Mouse (Mus musculus): ENCODE results near the gene Psma7. TPM values are rescaled to one million over a fixed set of nuclear protein-coding genes. Genes with fewer than 3 reads are reported as not detected.

Gene Psma7
- polyA plus RNA-seq, 1 experiment from 2014 or later = 618 TPM

GRCm38 (mm10) chr2:180070481-180071453 is 28.5 kb upstream of the Psma7 start, which contains the start of gene Mtg2:
Gene Mtg2, plus strand, starts transcription at chr2:180070588.
- Histone ChIP-seq H3K4me1 (peaks cover 9% of the 10 kb centered on the region), H3K36me3 (peaks cover 10% of the 10 kb centered on the region), H3K27ac (peak within 1 kb of the TSS; percentile 79), H3K4me2 (replicated peaks) (peak within 1 kb of the TSS; percentile 90), H3K9ac (peak within 1 kb of the TSS; percentile 70), H3K4me3 (peak within 1 kb of the TSS; percentile 73), H3K27me3 (no peaks in the 10 kb centered on the region), H3K9me3 (no peaks in the 10 kb centered on the region)
- peak; percentile 88 for ATAC-seq (ENCODE audit: insufficient number of reproducible peaks, insufficient read depth, low FRiP score, low TSS enrichment)
- 5% methylated on average over 58 of the region's 58 CpGs for WGBS

DNA sequence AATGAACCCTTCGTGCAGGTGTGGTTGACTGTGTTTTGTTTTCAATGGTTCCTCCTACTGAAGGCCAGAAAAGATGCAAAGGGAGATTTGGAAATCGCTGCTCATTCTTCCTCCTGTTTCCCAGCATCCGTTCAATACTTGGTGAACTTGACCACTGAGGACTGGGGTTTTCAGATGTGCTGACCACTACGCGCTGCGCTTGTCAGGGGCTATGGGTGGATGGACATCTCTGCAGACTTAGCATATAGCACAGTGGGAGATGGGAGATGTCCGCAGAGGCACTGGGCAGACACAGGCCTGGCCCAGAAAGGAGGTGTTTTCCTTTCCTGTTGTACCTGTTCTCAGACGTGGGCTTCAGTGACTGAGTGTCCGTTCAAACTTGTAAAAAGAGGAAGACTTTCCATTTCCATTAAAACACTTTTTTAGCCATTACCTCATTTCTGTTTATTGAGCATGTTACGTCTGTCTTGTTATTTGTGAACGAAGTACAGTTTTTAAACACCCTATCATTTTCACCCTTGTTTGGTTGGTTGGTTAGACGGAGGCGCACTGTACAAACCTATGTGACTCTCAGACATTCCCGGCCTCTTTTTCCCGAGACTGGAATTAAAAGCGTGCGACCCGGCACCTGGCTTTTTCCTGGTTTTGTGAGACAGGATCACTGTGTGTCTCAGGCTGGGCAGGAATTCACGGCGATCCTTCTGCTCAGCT is 27.7 kb upstream of the Psma7 start:
- no peaks in the 10 kb centered on the region for H3K27me3 ChIP-seq
- peak overlapping the region; percentile 73 for H3K4me3 ChIP-seq
- no peaks in the 10 kb centered on the region for H3K9me3 ChIP-seq
- H3K36me3 ChIP-seq = peaks cover 14% of the 10 kb centered on the region
- H3K9ac ChIP-seq = peak overlapping the region; percentile 70
- WGBS = 31% methylated on average over 20 of the region's 20 CpGs
- H3K27ac ChIP-seq = peak overlapping the region; percentile 79
- H3K4me2 ChIP-seq (replicated peaks) = peak overlapping the region; percentile 90
- peaks cover 9% of the 10 kb centered on the region for H3K4me1 ChIP-seq
- peak; percentile 47; the same call in 1 of the 2 replicates for ATAC-seq (ENCODE audit: insufficient number of reproducible peaks, insufficient read depth, low FRiP score, low TSS enrichment)

- H3K27ac ChIP-seq = no peak overlapping the region
- ATAC-seq (ENCODE audit: insufficient number of reproducible peaks, insufficient read depth, low FRiP score, low TSS enrichment) = no peak
- H3K9ac ChIP-seq = no peak overlapping the region
- no peaks in the 10 kb centered on the region for H3K4me1 ChIP-seq
- H3K27me3 ChIP-seq = no peaks in the 10 kb centered on the region
- peaks cover 66% of the 10 kb centered on the region for H3K36me3 ChIP-seq
- no peaks in the 10 kb centered on the region for H3K9me3 ChIP-seq
- no peak overlapping the region for H3K4me2 ChIP-seq (replicated peaks)
- WGBS = 92% methylated on average over 11 of the region's 11 CpGs
- no peak overlapping the region for H3K4me3 ChIP-seq
Observed at GRCm38 (mm10) chr2:180063338-180064131, 21.3 kb upstream of the Psma7 start.

GRCm38 (mm10) chr2:180053001-180053400 is 10.8 kb upstream of the Psma7 start:
- Histone ChIP-seq H3K9ac (no peak overlapping the region), H3K9me3 (no peaks in the 10 kb centered on the region), H3K27ac (no peak overlapping the region), H3K4me2 (replicated peaks) (no peak overlapping the region), H3K4me1 (no peaks in the 10 kb centered on the region), H3K4me3 (no peak overlapping the region), H3K27me3 (no peaks in the 10 kb centered on the region), H3K36me3 (peaks cover 50% of the 10 kb centered on the region)
- 92% methylated on average over 9 of the region's 9 CpGs for WGBS
- no peak for ATAC-seq (ENCODE audit: insufficient number of reproducible peaks, insufficient read depth, low FRiP score, low TSS enrichment)

DNA sequence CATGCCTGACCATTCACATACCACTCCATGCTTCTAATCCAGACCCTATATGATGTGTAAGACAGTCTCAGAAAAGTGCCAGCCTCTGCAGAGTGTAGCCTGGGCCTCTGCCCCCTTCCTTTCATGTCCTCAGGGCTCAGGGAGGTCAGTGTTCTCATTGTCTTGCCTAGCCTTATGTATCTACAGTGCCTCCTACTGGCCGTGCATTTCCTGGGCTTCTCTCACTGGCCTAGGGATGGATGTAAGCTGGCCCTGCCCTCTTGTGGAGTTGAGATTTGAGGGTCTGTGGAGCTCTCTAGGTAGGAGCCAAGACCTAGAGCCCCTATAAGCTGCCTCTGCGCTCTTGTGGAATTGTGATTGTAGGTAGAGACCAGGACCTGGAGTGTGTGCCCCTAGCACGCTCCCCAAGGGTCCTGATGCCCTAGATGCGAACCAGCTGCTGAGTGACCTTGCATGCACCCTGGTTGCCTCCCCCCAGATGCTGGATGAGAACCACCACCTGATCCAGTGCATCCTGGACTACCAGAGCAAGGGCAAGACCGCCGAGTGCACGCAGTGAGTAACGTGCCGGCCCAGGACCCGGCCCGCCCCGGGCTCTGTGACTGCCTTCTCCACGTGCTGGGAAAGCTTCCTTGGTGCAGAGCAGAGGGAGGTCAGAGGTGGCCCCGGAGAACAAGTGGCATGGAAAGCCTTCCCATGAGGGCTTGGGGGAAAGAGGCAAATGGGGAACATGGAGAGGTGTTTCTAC is 9.9 kb upstream of the Psma7 start:
- ATAC-seq (ENCODE audit: insufficient number of reproducible peaks, insufficient read depth, low FRiP score, low TSS enrichment) = no peak
- Histone ChIP-seq H3K36me3 (peaks cover 42% of the 10 kb centered on the region), H3K4me3 (no peak overlapping the region), H3K9ac (no peak overlapping the region), H3K27me3 (no peaks in the 10 kb centered on the region), H3K9me3 (no peaks in the 10 kb centered on the region), H3K27ac (no peak overlapping the region), H3K4me1 (no peaks in the 10 kb centered on the region), H3K4me2 (replicated peaks) (no peak overlapping the region)
- WGBS = 87% methylated on average over 14 of the region's 14 CpGs

DNA sequence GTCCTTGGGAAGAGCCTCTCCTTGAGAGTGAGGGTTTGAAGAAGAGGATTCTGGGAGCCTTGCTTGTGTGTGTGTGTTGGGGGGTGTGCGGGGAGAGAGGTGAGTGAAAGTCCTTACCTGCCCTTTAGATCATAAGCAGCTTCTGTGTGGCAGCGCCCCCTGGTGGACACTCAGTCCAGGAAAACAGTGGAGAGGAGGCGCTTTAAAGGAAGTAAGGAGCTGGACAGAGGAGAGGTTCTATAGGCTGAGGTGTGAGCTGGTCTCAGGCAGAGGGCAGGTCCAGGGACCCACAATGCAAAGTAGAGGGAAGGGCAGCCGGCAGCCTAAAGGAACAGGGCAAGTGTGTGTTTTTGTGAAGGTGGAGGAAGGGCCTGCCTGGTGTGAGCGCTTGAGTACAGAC is 8.8 kb upstream of the Psma7 start:
- ATAC-seq (ENCODE audit: insufficient number of reproducible peaks, insufficient read depth, low FRiP score, low TSS enrichment) = 0 out of 2 replicates have a peak, but pooled peaks have one; percentile 16
- Histone ChIP-seq H3K27ac (no peak overlapping the region), H3K4me1 (no peaks in the 10 kb centered on the region), H3K36me3 (peaks cover 32% of the 10 kb centered on the region), H3K9me3 (no peaks in the 10 kb centered on the region), H3K9ac (no peak overlapping the region), H3K4me3 (no peak overlapping the region), H3K27me3 (no peaks in the 10 kb centered on the region), H3K4me2 (replicated peaks) (no peak overlapping the region)
- WGBS = 24% methylated on average over 5 of the region's 5 CpGs

DNA sequence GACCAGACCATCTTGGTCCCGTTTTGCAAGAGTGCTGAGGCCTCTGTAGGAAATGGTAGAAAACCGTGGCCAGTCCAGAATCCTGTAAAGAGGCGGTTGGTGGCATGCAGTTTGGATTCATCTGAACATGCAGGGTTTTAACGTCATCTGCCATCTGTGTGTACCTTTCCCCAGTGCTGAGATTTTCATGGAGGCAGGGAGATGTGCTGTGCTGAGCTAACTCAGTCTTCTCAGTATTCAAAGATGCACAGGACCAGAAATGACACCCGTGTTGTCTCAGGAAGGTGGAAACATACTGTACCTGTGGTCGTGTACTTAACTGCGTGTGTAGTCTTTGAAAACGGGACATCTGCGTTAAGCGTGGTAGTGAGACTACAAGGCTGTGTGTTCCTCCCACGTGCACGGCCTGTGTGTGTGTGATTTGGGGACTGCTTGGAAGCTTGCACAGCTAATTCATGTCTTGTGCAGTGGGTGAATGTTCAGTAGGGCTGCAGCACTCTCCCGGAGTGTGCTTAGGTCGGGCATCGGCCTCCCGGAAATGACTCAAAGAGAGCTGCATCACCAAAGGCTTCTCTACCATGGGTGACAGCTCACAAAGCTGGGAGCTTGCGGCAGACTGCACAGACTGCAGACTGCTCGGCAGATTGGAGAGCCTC is 5.9 kb upstream of the Psma7 start:
- H3K4me1 ChIP-seq = peaks cover 15% of the 10 kb centered on the region
- peaks cover 3% of the 10 kb centered on the region for H3K36me3 ChIP-seq
- no peaks in the 10 kb centered on the region for H3K27me3 ChIP-seq
- H3K9ac ChIP-seq = no peak overlapping the region
- WGBS = 94% methylated on average over 18 of the region's 18 CpGs
- no peak overlapping the region for H3K4me3 ChIP-seq
- H3K4me2 ChIP-seq (replicated peaks) = no peak overlapping the region
- H3K27ac ChIP-seq = no peak overlapping the region
- H3K9me3 ChIP-seq = no peaks in the 10 kb centered on the region
- ATAC-seq (ENCODE audit: insufficient number of reproducible peaks, insufficient read depth, low FRiP score, low TSS enrichment) = no peak

DNA sequence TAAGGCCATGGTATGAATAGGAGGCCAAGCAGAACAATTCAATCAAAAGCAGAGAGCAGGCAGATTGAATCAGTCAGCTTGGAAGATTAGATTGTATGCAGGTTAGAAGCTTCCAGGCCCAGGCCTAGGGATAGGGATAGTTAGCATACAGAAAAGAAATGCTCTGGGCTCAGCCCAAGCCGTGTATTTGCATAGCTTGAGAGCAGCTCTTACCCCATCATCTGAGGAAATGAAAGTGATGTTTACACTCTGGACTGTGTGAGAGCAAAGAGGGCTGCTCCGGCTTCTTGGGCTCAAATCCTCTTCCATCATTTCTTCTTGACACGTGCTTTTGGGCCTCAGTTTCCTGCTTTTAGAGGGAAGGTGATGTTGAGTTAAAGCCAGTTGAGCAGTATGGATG is 5.3 kb upstream of the Psma7 start:
- Histone ChIP-seq H3K4me3 (no peak overlapping the region), H3K9ac (no peak overlapping the region), H3K27me3 (no peaks in the 10 kb centered on the region), H3K4me1 (peaks cover 15% of the 10 kb centered on the region), H3K27ac (no peak overlapping the region), H3K4me2 (replicated peaks) (no peak overlapping the region), H3K36me3 (no peaks in the 10 kb centered on the region), H3K9me3 (no peaks in the 10 kb centered on the region)
- WGBS = 87% methylated on average over 3 of the region's 3 CpGs
- no peak for ATAC-seq (ENCODE audit: insufficient number of reproducible peaks, insufficient read depth, low FRiP score, low TSS enrichment)

- WGBS = 44% methylated on average over 4 of the region's 4 CpGs
Observed at GRCm38 (mm10) chr2:180045283-180045682, 3.0 kb upstream of the Psma7 start.

DNA sequence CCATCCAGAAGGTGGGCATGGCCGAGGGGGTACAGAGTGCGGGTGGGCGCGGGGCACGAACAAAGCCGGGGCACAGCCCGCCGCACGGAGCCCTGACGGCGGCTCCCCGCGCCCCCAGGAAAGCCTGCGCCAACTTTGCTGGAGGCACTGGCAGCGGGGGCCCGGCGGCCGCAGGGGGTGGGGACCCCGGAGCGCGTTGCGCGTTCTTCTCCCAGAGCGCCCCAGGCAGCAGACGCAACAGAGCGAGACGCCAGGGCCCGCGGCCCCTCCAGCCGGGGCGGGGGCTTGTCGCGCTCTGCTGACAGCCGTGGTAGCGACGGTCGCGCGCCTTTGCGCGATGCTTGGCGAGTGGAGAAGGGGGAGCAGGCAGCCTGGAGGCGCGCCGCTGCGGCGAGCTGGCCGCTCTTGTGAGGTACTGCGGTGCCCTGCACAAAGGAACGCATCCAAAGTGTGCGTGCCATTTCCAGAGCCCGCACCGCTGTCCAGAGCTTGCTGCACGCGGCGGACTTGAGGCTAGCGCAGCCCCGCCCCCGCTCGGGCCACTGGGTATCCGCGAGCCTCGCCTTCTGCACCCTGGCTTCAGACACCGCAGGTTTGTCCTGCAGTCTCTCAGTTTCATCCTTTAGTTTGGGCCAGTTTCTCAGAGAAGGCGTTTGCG is 754 bp upstream of the Psma7 start:
- under 1% methylated on average over 66 of the region's 66 CpGs for WGBS
- H3K9me3 ChIP-seq = no peaks in the 10 kb centered on the region
- H3K27me3 ChIP-seq = no peaks in the 10 kb centered on the region
- peak overlapping the region; percentile 91 for H3K27ac ChIP-seq
- peaks cover 16% of the 10 kb centered on the region for H3K36me3 ChIP-seq
- peak; percentile 57 for ATAC-seq (ENCODE audit: insufficient number of reproducible peaks, insufficient read depth, low FRiP score, low TSS enrichment)
- H3K4me2 ChIP-seq (replicated peaks) = peak overlapping the region; percentile 90
- H3K4me3 ChIP-seq = peak overlapping the region; percentile 100
- peak overlapping the region; percentile 88 for H3K9ac ChIP-seq
- H3K4me1 ChIP-seq = peaks cover 29% of the 10 kb centered on the region

More at GRCm38 (mm10) chr2:180045283-180045682, 3.0 kb upstream of the Psma7 start:
- Histone ChIP-seq H3K36me3 (no peaks in the 10 kb centered on the region), H3K27me3 (no peaks in the 10 kb centered on the region), H3K4me1 (peaks cover 23% of the 10 kb centered on the region), H3K4me2 (replicated peaks) (no peak overlapping the region), H3K9me3 (no peaks in the 10 kb centered on the region), H3K9ac (no peak overlapping the region), H3K27ac (no peak overlapping the region), H3K4me3 (no peak overlapping the region)
- ATAC-seq (ENCODE audit: insufficient number of reproducible peaks, insufficient read depth, low FRiP score, low TSS enrichment) = no peak

Data from embryonic facial prominence, embryonic 12.5 days (tissue).